Mouse (Mus musculus): ENCODE measurements around the gene Rhbdl2. TPM values are rescaled to one million over a fixed set of nuclear protein-coding genes. Genes with fewer than 3 reads are reported as not detected.

Rhbdl2 gene
- under 1 TPM; 0.19 to 0.33 TPM for polyA plus RNA-seq (2017; shearing (Covaris generic))

GRCm38 (mm10) chr4:123787191-123787985 is at the start of gene Rhbdl2:
Gene Rhbdl2 (plus strand): TSS chr4:123787874.

GRCm38 (mm10) chr4:123750152-123750651 is 37.5 kb upstream of the Rhbdl2 start, which contains the start of gene Akirin1:
Gene Akirin1 (minus strand): TSS chr4:123750345.

GRCm38 (mm10) chr4:123859379-123859778 is 71.7 kb downstream of the Rhbdl2 start, which contains the start of gene 4933427I04Rik:
Gene 4933427I04Rik (plus strand): TSS chr4:123859679.

Other genes with a start within 250 kb of the Rhbdl2 start
- 100 to 1,000 TPM in 1 of 2 experiments, 10 to 100 TPM in 1; 99.7 to 102 TPM for gene Macf1, start 103.5 kb upstream of the Rhbdl2 start, polyA plus RNA-seq (2017; shearing (Covaris generic))
- 100 to 1,000 TPM; 137 to 152 TPM for gene Ndufs5, start 69.7 kb upstream of the Rhbdl2 start, polyA plus RNA-seq (2017; shearing (Covaris generic))
- 100 to 1,000 TPM in 1 of 2 experiments, 10 to 100 TPM in 1; 98.6 to 101 TPM for gene Akirin1, start 37.5 kb upstream of the Rhbdl2 start, polyA plus RNA-seq (2017; shearing (Covaris generic))
- not detected for gene 4933427I04Rik, start 71.8 kb downstream of the Rhbdl2 start, polyA plus RNA-seq (2017; shearing (Covaris generic))
- 10 to 100 TPM; 12.1 to 14.7 TPM for gene Mycbp, start 117.0 kb downstream of the Rhbdl2 start, polyA plus RNA-seq (2017; shearing (Covaris generic))
- gene Rragc, start 129.6 kb downstream of the Rhbdl2 start, polyA plus RNA-seq (2017; shearing (Covaris generic)): 10 to 100 TPM; 81.8 to 83.9 TPM
- not detected for gene 4930535I16Rik, start 130.1 kb downstream of the Rhbdl2 start, polyA plus RNA-seq (2017; shearing (Covaris generic))